Mouse (Mus musculus) heart, embryonic 12.5 days (tissue): Measurements from ENCODE around the gene Cpne6. TPM values are rescaled to one million over a fixed set of nuclear protein-coding genes. Genes with fewer than 3 reads are reported as not detected.

Experiments
- ATAC-seq: fragments of 200-750 bp; cut with Nextera tagmentation; 2 replicates; pipeline ENCODE4 v1.8.0; 2017; ENCODE audit warnings: moderate TSS enrichment, moderate library complexity; ENCODE audit not compliant: insufficient number of reproducible peaks, low FRiP score
- H3K27ac ChIP-seq: fragments of 300-500 bp; sonication (generic); 2 replicates; pipeline ENCODE4 v1.5.1; 2016; ENCODE audit warnings: mild to moderate bottlenecking, moderate library complexity; ENCODE audit not compliant: poor library complexity, severe bottlenecking
- H3K27me3 ChIP-seq: fragments of 300-500 bp; sonication (generic); replicated peaks from 2 replicates; pipeline ENCODE4 v1.6.1; 2016; ENCODE audit warnings: mild to moderate bottlenecking, moderate library complexity
- H3K36me3 ChIP-seq: fragments of 300-500 bp; sonication (generic); 2 replicates; pipeline ENCODE4 v1.6.1; 2016; ENCODE audit warnings: mild to moderate bottlenecking, moderate library complexity
- H3K4me1 ChIP-seq: fragments of 300-500 bp; sonication (generic); replicated peaks from 2 replicates; pipeline ENCODE4 v1.6.1; 2016; ENCODE audit warnings: mild to moderate bottlenecking
- H3K4me2 ChIP-seq: fragments of 300-500 bp; sonication (generic); 2 replicates; pipeline ENCODE4 v1.6.1; 2016; ENCODE audit warnings: mild to moderate bottlenecking, moderate library complexity
- H3K4me3 ChIP-seq: fragments of 300-500 bp; sonication (generic); 2 replicates; pipeline ENCODE4 v1.5.1; 2016; ENCODE audit warnings: mild to moderate bottlenecking
- H3K9ac ChIP-seq: fragments of 300-500 bp; sonication (generic); 2 replicates; pipeline ENCODE4 v1.6.1; 2016; ENCODE audit warnings: mild to moderate bottlenecking, moderate library complexity
- H3K9me3 ChIP-seq: fragments of 300-500 bp; sonication (generic); replicated peaks from 2 replicates; pipeline ENCODE4 v1.6.1; 2016; ENCODE audit warnings: mild to moderate bottlenecking, moderate library complexity
- WGBS: fragments of 180-500 bp; shearing (Covaris S2); methylation state at CpG from one replicate; pipeline ENCODE4 v1.1.7; 2016; 5-methylcytosine and 5-hydroxymethylcytosine counted together
- polyA plus RNA-seq: library from polyadenylated mRNA; unstranded; fragments of >200 nt; fragmentation: Nextera tagmentation; extraction: Ambion mirVana; gene quantifications from 2 replicates; pipeline ENCODE4 v1.2.1, GENCODE M21; 2016

Cpne6 gene
- polyA plus RNA-seq = 0.30 and 0.59 TPM in 2 replicates

GRCm38 (mm10) chr14:55510125-55510731 lies at the start of gene Cpne6:
Gene Cpne6 (plus strand): TSS chr14:55510445.
- Histone ChIP-seq H3K4me1 (peaks cover 15% of the 10 kb centered on the region), H3K27ac (no peak within 1 kb of the TSS), H3K9me3 (no peaks in the 10 kb centered on the region), H3K27me3 (peaks cover 60% of the 10 kb centered on the region), H3K4me3 (no peak within 1 kb of the TSS), H3K4me2 (peak within 1 kb of the TSS; percentile 52), H3K36me3 (no peaks in the 10 kb centered on the region), H3K9ac (peak within 1 kb of the TSS; percentile 32; the same call in 1 of the 2 replicates)
- 55% methylated on average over 21 of the region's 22 CpGs for WGBS
- ATAC-seq = no peak

GRCm38 (mm10) chr14:55461757-55462156 lies 48.5 kb upstream of the Cpne6 start:
- H3K4me3 ChIP-seq = no peak overlapping the region
- H3K9ac ChIP-seq = no peak overlapping the region
- no peaks in the 10 kb centered on the region for H3K4me1 ChIP-seq
- 34% methylated on average over 4 of the region's 4 CpGs for WGBS
- no peaks in the 10 kb centered on the region for H3K9me3 ChIP-seq
- no peak overlapping the region for H3K4me2 ChIP-seq
- peaks cover 4% of the 10 kb centered on the region for H3K27me3 ChIP-seq
- H3K27ac ChIP-seq = no peak overlapping the region
- no peak for ATAC-seq
- H3K36me3 ChIP-seq = no peaks in the 10 kb centered on the region

GRCm38 (mm10) chr14:55466481-55466880 lies 43.8 kb upstream of the Cpne6 start:
- H3K4me2 ChIP-seq = no peak overlapping the region
- no peak overlapping the region for H3K4me3 ChIP-seq
- peaks cover 4% of the 10 kb centered on the region; the same call in 1 of the 2 replicates for H3K27me3 ChIP-seq
- no peaks in the 10 kb centered on the region for H3K9me3 ChIP-seq
- H3K36me3 ChIP-seq = no peaks in the 10 kb centered on the region
- H3K4me1 ChIP-seq = peaks cover 10% of the 10 kb centered on the region; the same call in 1 of the 2 replicates
- WGBS = 61% methylated on average over 4 of the region's 4 CpGs
- ATAC-seq = no peak
- H3K27ac ChIP-seq = no peak overlapping the region
- no peak overlapping the region for H3K9ac ChIP-seq

GRCm38 (mm10) chr14:55467108-55467507 lies 43.1 kb upstream of the Cpne6 start:
- Histone ChIP-seq H3K9ac (no peak overlapping the region), H3K4me1 (peaks cover 10% of the 10 kb centered on the region; the same call in 1 of the 2 replicates), H3K27ac (no peak overlapping the region), H3K4me3 (no peak overlapping the region), H3K4me2 (no peak overlapping the region), H3K36me3 (no peaks in the 10 kb centered on the region), H3K27me3 (peaks cover 4% of the 10 kb centered on the region; the same call in 1 of the 2 replicates), H3K9me3 (no peaks in the 10 kb centered on the region)
- no peak for ATAC-seq
- 52% methylated on average over 7 of the region's 7 CpGs for WGBS

- Histone ChIP-seq H3K4me1 (peaks cover 10% of the 10 kb centered on the region; the same call in 1 of the 2 replicates), H3K9ac (no peak overlapping the region), H3K27me3 (peaks cover 4% of the 10 kb centered on the region; the same call in 1 of the 2 replicates), H3K9me3 (no peaks in the 10 kb centered on the region), H3K4me3 (no peak overlapping the region), H3K4me2 (no peak overlapping the region), H3K36me3 (no peaks in the 10 kb centered on the region), H3K27ac (no peak overlapping the region)
- ATAC-seq = no peak
- 74% methylated on average over 2 of the region's 2 CpGs for WGBS
Measured at GRCm38 (mm10) chr14:55468301-55468741, 41.9 kb upstream of the Cpne6 start.

- no peak overlapping the region for H3K27ac ChIP-seq
- H3K4me2 ChIP-seq = no peak overlapping the region
- 67% methylated on average over 2 of the region's 2 CpGs for WGBS
- ATAC-seq = no peak
- no peaks in the 10 kb centered on the region for H3K9me3 ChIP-seq
- peaks cover 4% of the 10 kb centered on the region; the same call in 1 of the 2 replicates for H3K27me3 ChIP-seq
- H3K4me1 ChIP-seq = peaks cover 10% of the 10 kb centered on the region; the same call in 1 of the 2 replicates
- H3K9ac ChIP-seq = no peak overlapping the region
- H3K36me3 ChIP-seq = no peaks in the 10 kb centered on the region
- H3K4me3 ChIP-seq = no peak overlapping the region
Measured at GRCm38 (mm10) chr14:55469041-55469440, 41.2 kb upstream of the Cpne6 start.

GRCm38 (mm10) chr14:55469821-55470220 lies 40.4 kb upstream of the Cpne6 start:
- H3K4me3 ChIP-seq = no peak overlapping the region
- no peak for ATAC-seq
- H3K9ac ChIP-seq = no peak overlapping the region
- no peaks in the 10 kb centered on the region for H3K36me3 ChIP-seq
- peaks cover 10% of the 10 kb centered on the region; the same call in 1 of the 2 replicates for H3K4me1 ChIP-seq
- H3K27ac ChIP-seq = no peak overlapping the region
- no peaks in the 10 kb centered on the region for H3K9me3 ChIP-seq
- 84% methylated on average over 6 of the region's 6 CpGs for WGBS
- no peak overlapping the region for H3K4me2 ChIP-seq
- peaks cover 4% of the 10 kb centered on the region; the same call in 1 of the 2 replicates for H3K27me3 ChIP-seq

- WGBS = 3% methylated on average over 10 of the region's 10 CpGs
- H3K4me2 ChIP-seq = peak overlapping the region; percentile 51
- H3K27me3 ChIP-seq = peaks cover under 1% of the 10 kb centered on the region; the same call in 1 of the 2 replicates
- ATAC-seq = no peak
- H3K9ac ChIP-seq = no peak overlapping the region
- no peaks in the 10 kb centered on the region for H3K9me3 ChIP-seq
- H3K27ac ChIP-seq = no peak overlapping the region
- H3K36me3 ChIP-seq = no peaks in the 10 kb centered on the region
- H3K4me1 ChIP-seq = peaks cover 14% of the 10 kb centered on the region; the same call in 1 of the 2 replicates
- H3K4me3 ChIP-seq = no peak overlapping the region
Measured at GRCm38 (mm10) chr14:55470806-55471205, 39.4 kb upstream of the Cpne6 start.

- no peak overlapping the region for H3K4me2 ChIP-seq
- H3K27me3 ChIP-seq = no peaks in the 10 kb centered on the region
- H3K4me3 ChIP-seq = no peak overlapping the region
- H3K4me1 ChIP-seq = peaks cover 11% of the 10 kb centered on the region; the same call in 1 of the 2 replicates
- ATAC-seq = no peak
- no peak overlapping the region for H3K9ac ChIP-seq
- WGBS = 55% methylated on average over 2 of the region's 2 CpGs
- 0 out of 2 replicates have a peak, but pooled peaks cover under 1% of the 10 kb centered on the region for H3K36me3 ChIP-seq
- no peak overlapping the region for H3K27ac ChIP-seq
- no peaks in the 10 kb centered on the region for H3K9me3 ChIP-seq
Measured at GRCm38 (mm10) chr14:55475654-55476053, 34.6 kb upstream of the Cpne6 start.

GRCm38 (mm10) chr14:55477421-55477820 lies 32.8 kb upstream of the Cpne6 start:
- Histone ChIP-seq H3K4me2 (no peak overlapping the region), H3K36me3 (peaks cover 15% of the 10 kb centered on the region), H3K4me3 (no peak overlapping the region), H3K4me1 (0 out of 2 replicates have a peak, but pooled peaks cover 4% of the 10 kb centered on the region), H3K27me3 (no peaks in the 10 kb centered on the region), H3K9me3 (no peaks in the 10 kb centered on the region), H3K27ac (no peak overlapping the region), H3K9ac (no peak overlapping the region)
- WGBS = 100% methylated on average over 1 of the region's 1 CpGs
- ATAC-seq = no peak

GRCm38 (mm10) chr14:55477829-55478228 lies 32.4 kb upstream of the Cpne6 start:
- H3K4me2 ChIP-seq = peak overlapping the region; percentile 70; the same call in 1 of the 2 replicates
- H3K27me3 ChIP-seq = no peaks in the 10 kb centered on the region
- H3K4me3 ChIP-seq = no peak overlapping the region
- H3K9ac ChIP-seq = no peak overlapping the region
- no peak overlapping the region for H3K27ac ChIP-seq
- H3K4me1 ChIP-seq = 0 out of 2 replicates have a peak, but pooled peaks cover 4% of the 10 kb centered on the region
- 52% methylated on average over 5 of the region's 5 CpGs for WGBS
- H3K36me3 ChIP-seq = peaks cover 15% of the 10 kb centered on the region
- no peak for ATAC-seq
- H3K9me3 ChIP-seq = no peaks in the 10 kb centered on the region
